Mouse (Mus musculus) myocyte (in vitro differentiated cells): ENCODE measurements around the gene Drap1. TPM values are rescaled to one million over a fixed set of nuclear protein-coding genes. Genes with fewer than 3 reads are reported as not detected.

Source experiments
- H3K27me3 ChIP-seq: one replicate; pipeline ENCODE4 v1.6.1; 2011; ENCODE audit not compliant: control insufficient read depth, insufficient read depth, insufficient read length
- H3K36me3 ChIP-seq: one replicate; pipeline ENCODE4 v1.6.1; 2011; ENCODE audit not compliant: control insufficient read depth, insufficient read depth
- H3K4me2 ChIP-seq: one replicate; pipeline ENCODE4 v1.6.1; 2011; ENCODE audit warnings: low read depth, control low read depth
- H3K4me3 ChIP-seq: one replicate; pipeline ENCODE4 v1.5.1; 2011; ENCODE audit warnings: mild to moderate bottlenecking, control low read depth, moderate library complexity
- H3K79me2 ChIP-seq: one replicate; pipeline ENCODE4 v1.6.1; 2011; ENCODE audit not compliant: control insufficient read depth, insufficient read depth
- H3ac ChIP-seq: one replicate; pipeline ENCODE4 v1.6.1; 2011; ENCODE audit not compliant: control insufficient read depth, insufficient read length
- CEBPB ChIP-seq: IDR thresholded peaks from 2 replicates; pipeline ENCODE4 v1.6.1; 2011; ENCODE audit warnings: mild to moderate bottlenecking, moderate library complexity; ENCODE audit not compliant: poor library complexity, insufficient read depth, severe bottlenecking
- E2F4 ChIP-seq: IDR thresholded peaks from one replicate; pipeline ENCODE4 v1.6.1; 2011; ENCODE audit warnings: mild to moderate bottlenecking, control low read depth, moderate library complexity; ENCODE audit not compliant: insufficient read depth
- MAX ChIP-seq: IDR thresholded peaks from one replicate; pipeline ENCODE4 v1.6.1; 2011; ENCODE audit warnings: low read depth, mild to moderate bottlenecking, control low read depth
- MYOD1 ChIP-seq, 3 experiments: IDR thresholded peaks; one replicate each; pipeline ENCODE4 v1.6.1; 2011; ENCODE audit warnings: control low read depth in 2 of 3, low read depth in 2 of 3, mild to moderate bottlenecking in 2 of 3, moderate library complexity in 1 of 3; ENCODE audit not compliant: insufficient read length in 2 of 3, control insufficient read depth in 1 of 3
- MYOG ChIP-seq, 3 experiments: IDR thresholded peaks; one replicate each; pipeline ENCODE4 v1.6.1; 2011; ENCODE audit warnings: control low read depth in 2 of 3, low read depth in 2 of 3, mild to moderate bottlenecking in 2 of 3; ENCODE audit not compliant: insufficient read length in 2 of 3, control insufficient read depth in 1 of 3, insufficient read depth in 1 of 3
- POLR2A ChIP-seq: IDR thresholded peaks from one replicate; pipeline ENCODE4 v1.6.1; 2011; ENCODE audit warnings: low read depth, mild to moderate bottlenecking, control low read depth, moderate library complexity; ENCODE audit not compliant: insufficient read length
- POLR2AphosphoS2 ChIP-seq: IDR thresholded peaks from one replicate; pipeline ENCODE4 v1.6.1; 2011; ENCODE audit warnings: low read depth, control low read depth; ENCODE audit not compliant: insufficient read length
- REST ChIP-seq: IDR thresholded peaks from one replicate; pipeline ENCODE4 v1.6.1; 2011; ENCODE audit warnings: mild to moderate bottlenecking, control low read depth, moderate library complexity; ENCODE audit not compliant: insufficient read depth, insufficient read length
- SRF ChIP-seq: IDR thresholded peaks from one replicate; pipeline ENCODE4 v1.6.1; 2011; ENCODE audit warnings: low read depth; ENCODE audit not compliant: control insufficient read depth, insufficient read length
- TCF12 ChIP-seq: IDR thresholded peaks from one replicate; pipeline ENCODE4 v1.6.1; 2011; ENCODE audit warnings: mild to moderate bottlenecking, control low read depth; ENCODE audit not compliant: poor library complexity, insufficient read depth, severe bottlenecking
- TCF3 ChIP-seq: IDR thresholded peaks from one replicate; pipeline ENCODE4 v1.6.1; 2011; ENCODE audit warnings: low read depth, control low read depth; ENCODE audit not compliant: insufficient read length
- USF1 ChIP-seq: IDR thresholded peaks from one replicate; pipeline ENCODE4 v1.6.1; 2011; ENCODE audit warnings: low read depth, mild to moderate bottlenecking, control low read depth, moderate library complexity
- polyA plus RNA-seq: library from polyadenylated mRNA; unstranded; fragments of >200 nt; fragmentation: generic; extraction: Trizol; gene quantifications from one replicate; pipeline ENCODE4 v1.2.1, GENCODE M21; 2012; ENCODE audit warnings: missing spikeins

The Drap1 gene
- polyA plus RNA-seq, 1 experiment = 481 TPM

- H3ac ChIP-seq = no peak overlapping the region
- H3K79me2 ChIP-seq = peaks cover 61% of the 10 kb centered on the region
- H3K27me3 ChIP-seq = no peaks in the 10 kb centered on the region
- no peak overlapping the region for H3K4me3 ChIP-seq
- H3K36me3 ChIP-seq = peaks cover 6% of the 10 kb centered on the region
- TF ChIP-seq MAX (no peak), POLR2A (peak; percentile 4)
- peak overlapping the region; percentile 93 for H3K4me2 ChIP-seq
Observed at GRCm38 (mm10) chr19:5455037-5455436, 30.3 kb upstream of the Drap1 start.

- H3K36me3 ChIP-seq = peaks cover 6% of the 10 kb centered on the region
- peaks cover 83% of the 10 kb centered on the region for H3K79me2 ChIP-seq
- no peak overlapping the region for H3K4me2 ChIP-seq
- H3ac ChIP-seq = no peak overlapping the region
- H3K27me3 ChIP-seq = no peaks in the 10 kb centered on the region
- H3K4me3 ChIP-seq = no peak overlapping the region
- TF ChIP-seq POLR2A (no peak), CEBPB (no peak), USF1 (no peak), MYOG (IDR thresholded peaks at IDR 0.05; ENCODE audit: control insufficient read depth in 1 of 3, insufficient read depth in 1 of 3, insufficient read length in 2 of 3, low read depth in 2 of 3) (no peak), SRF (no peak), E2F4 (no peak), TCF3 (no peak), MAX (no peak), POLR2AphosphoS2 (no peak), REST (no peak), MYOD1 (IDR thresholded peaks at IDR 0.05; ENCODE audit: control insufficient read depth in 1 of 3, insufficient read length in 2 of 3, low read depth in 2 of 3) (no peak), TCF12 (no peak)
Observed at GRCm38 (mm10) chr19:5451766-5452165, 27.0 kb upstream of the Drap1 start.

DNA sequence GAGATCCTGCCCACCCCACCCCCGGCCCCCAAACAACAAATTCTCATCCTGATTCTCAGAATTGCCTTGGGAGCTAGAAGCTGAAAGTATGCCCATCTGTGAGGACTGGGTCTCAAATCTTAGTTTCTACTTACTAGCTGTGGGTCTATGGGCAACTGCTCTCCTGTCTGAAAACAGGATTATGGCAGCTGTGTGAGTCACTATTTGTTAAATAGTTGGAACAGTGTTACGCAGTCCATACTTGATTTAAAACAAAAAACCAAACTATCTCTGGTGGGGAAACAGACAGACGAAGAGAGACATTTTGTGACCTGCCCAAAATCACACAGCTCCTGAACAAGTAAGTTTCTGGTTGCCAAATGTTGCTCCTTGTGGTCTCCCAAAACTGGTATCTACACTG is 24.9 kb upstream of the Drap1 start:
- Histone ChIP-seq H3K27me3 (no peaks in the 10 kb centered on the region), H3K4me2 (peak overlapping the region; percentile 86), H3K4me3 (peak overlapping the region; percentile 89), H3ac (no peak overlapping the region), H3K79me2 (peaks cover 63% of the 10 kb centered on the region), H3K36me3 (peaks cover 6% of the 10 kb centered on the region)
- TF ChIP-seq SRF (no peak), TCF3 (no peak), REST (no peak), POLR2A (no peak), MYOD1 (IDR thresholded peaks at IDR 0.05; ENCODE audit: control insufficient read depth in 1 of 3, insufficient read length in 2 of 3, low read depth in 2 of 3) (no peak), TCF12 (no peak), POLR2AphosphoS2 (no peak), CEBPB (no peak), MAX (no peak), MYOG (IDR thresholded peaks at IDR 0.05; ENCODE audit: control insufficient read depth in 1 of 3, insufficient read depth in 1 of 3, insufficient read length in 2 of 3, low read depth in 2 of 3) (no peak), USF1 (no peak)

DNA sequence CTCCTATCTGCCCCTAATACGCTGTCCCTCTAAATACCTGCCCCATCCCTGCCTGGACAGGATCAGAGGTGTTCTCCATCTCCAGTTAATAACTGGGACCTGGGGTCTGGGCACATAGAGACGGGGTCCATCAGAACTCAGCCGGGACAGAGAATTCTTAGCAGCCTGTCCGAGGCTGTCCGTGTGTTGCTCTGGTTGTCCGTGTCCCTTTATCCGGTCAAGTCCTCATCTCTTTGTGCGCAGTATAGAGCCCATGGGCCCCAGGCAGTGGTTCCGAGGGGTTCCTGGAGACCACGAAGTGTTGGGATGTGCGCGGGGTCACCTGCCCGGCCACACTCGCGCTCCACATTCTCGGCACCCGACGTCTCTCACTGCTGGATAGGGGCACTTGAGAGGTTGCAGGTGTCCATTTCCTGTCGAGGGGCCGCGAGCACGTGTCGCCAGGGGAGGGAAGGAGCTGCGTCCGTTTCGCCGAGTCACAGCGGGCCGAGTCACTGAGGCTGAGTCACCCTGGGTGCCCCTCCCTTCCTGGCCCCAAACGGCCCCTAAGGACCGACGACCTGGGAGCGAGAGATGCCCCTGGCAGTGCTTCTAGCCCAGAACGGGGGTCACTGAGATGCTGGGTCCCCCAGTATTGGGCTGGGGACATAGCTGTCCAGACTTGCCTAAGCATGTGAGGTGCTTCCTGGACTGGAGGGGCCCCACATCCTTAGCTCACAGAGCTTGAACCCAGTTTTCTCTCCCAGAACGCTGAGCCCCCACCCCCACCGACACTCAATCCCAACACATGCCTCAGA is 23.8 kb upstream of the Drap1 start:
- H3K4me3 ChIP-seq = peak overlapping the region; percentile 89
- peak overlapping the region; percentile 8 for H3ac ChIP-seq
- no peaks in the 10 kb centered on the region for H3K27me3 ChIP-seq
- H3K79me2 ChIP-seq = peaks cover 52% of the 10 kb centered on the region
- H3K4me2 ChIP-seq = peak overlapping the region; percentile 86
- TF ChIP-seq MYOG (IDR thresholded peaks at IDR 0.05; ENCODE audit: control insufficient read depth in 1 of 3, insufficient read depth in 1 of 3, insufficient read length in 2 of 3, low read depth in 2 of 3) = peak in 1 of 3 experiments; percentile 44
- TF ChIP-seq POLR2AphosphoS2 = peak; percentile 63
- TF ChIP-seq POLR2A = peak; percentile 53
- TF ChIP-seq MYOD1 (IDR thresholded peaks at IDR 0.05; ENCODE audit: control insufficient read depth in 1 of 3, insufficient read length in 2 of 3, low read depth in 2 of 3) = no peak
- TF ChIP-seq MAX = peak; percentile 59
- peaks cover 6% of the 10 kb centered on the region for H3K36me3 ChIP-seq

- Histone ChIP-seq H3K27me3 (no peaks in the 10 kb centered on the region), H3K4me3 (peak within 1 kb of the TSS; percentile 89), H3K79me2 (peaks cover 48% of the 10 kb centered on the region), H3ac (peak within 1 kb of the TSS; percentile 8), H3K36me3 (no peaks in the 10 kb centered on the region), H3K4me2 (peak within 1 kb of the TSS; percentile 86)
- TF ChIP-seq MYOD1 (IDR thresholded peaks at IDR 0.05; ENCODE audit: control insufficient read depth in 1 of 3, insufficient read length in 2 of 3, low read depth in 2 of 3) = peak in 2 of 3 experiments; percentile 1 to 10
- TF ChIP-seq USF1 = no peak
- TF ChIP-seq POLR2AphosphoS2 = peak; percentile 52
- TF ChIP-seq TCF3 = no peak
- TF ChIP-seq E2F4 = no peak
- TF ChIP-seq REST = no peak
- no peak for TF ChIP-seq MAX
- no peak for TF ChIP-seq TCF12
- no peak for TF ChIP-seq CEBPB
- peak; percentile 97 for TF ChIP-seq SRF
- TF ChIP-seq MYOG (IDR thresholded peaks at IDR 0.05; ENCODE audit: control insufficient read depth in 1 of 3, insufficient read depth in 1 of 3, insufficient read length in 2 of 3, low read depth in 2 of 3) = peak in 1 of 3 experiments; percentile 23
- peak; percentile 71 for TF ChIP-seq POLR2A
Observed at GRCm38 (mm10) chr19:5447515-5448353, 23.0 kb upstream of the Drap1 start, which contains the start of gene Fosl1. TSS of gene Fosl1 (plus strand) at chr19:5447547.
